Mouse (Mus musculus) bone marrow, adult 2 months (tissue): ENCODE data around the gene Snapc5.

Source experiments
- CTCF ChIP-seq: fragments of 200-500 bp; IDR thresholded peaks from 2 replicates; pipeline ENCODE4 v1.5.1; 2011; ENCODE audit warnings: low read length, control low read depth; ENCODE audit not compliant: control insufficient read depth, insufficient read depth
- POLR2A ChIP-seq: fragments of 200-500 bp; IDR thresholded peaks from 2 replicates; pipeline ENCODE4 v1.6.1; 2011; ENCODE audit warnings: low read depth, mild to moderate bottlenecking, control low read depth, low read length, borderline replicate concordance; ENCODE audit not compliant: control insufficient read depth

DNA sequence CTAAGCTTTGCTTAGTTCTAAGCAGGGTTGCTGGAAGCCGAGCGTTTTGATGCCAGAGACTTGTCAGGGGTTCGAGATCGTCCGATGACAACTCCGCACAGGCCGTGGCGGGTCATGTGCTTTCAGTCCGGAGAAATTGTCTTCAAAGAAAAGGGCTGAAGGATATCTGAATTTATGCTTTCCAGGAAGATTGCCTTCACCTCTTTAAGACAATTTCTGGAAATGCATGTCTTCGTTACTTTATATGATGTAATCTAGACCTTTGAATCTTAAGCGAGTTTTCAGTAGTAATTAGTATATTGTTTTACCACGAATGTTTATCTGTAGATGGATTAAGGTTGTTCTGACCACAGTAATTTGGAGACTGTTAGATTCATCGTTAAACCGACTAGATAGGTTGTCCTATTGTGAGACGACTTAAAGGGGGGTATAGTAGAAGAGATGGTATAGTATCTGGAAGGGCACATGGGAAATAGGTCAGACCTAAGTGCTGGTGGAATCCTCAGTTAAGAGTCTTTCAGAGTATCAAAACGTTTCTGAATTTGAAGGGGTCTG lies 5.3 kb upstream of the Snapc5 start:
- TF ChIP-seq CTCF (no peak), POLR2A (no peak)
